Mouse (Mus musculus): ENCODE measurements around the gene Apba1.

Apba1 gene

GRCm38 (mm10) chr19:23971391-23971790, 212.7 kb downstream of the Apba1 start:
- DNase-seq (ENCODE audit: low read depth, low spot score): no peak

- DNase-seq (ENCODE audit: low read depth, low spot score): no peak
These were observed 214.4 kb downstream of the Apba1 start for GRCm38 (mm10) chr19:23972881-23973649.

GRCm38 (mm10) chr19:23977901-23978443, 219.3 kb downstream of the Apba1 start:
- no peak for DNase-seq (ENCODE audit: low read depth, low spot score)

GRCm38 (mm10) chr19:23980598-23980997, 221.9 kb downstream of the Apba1 start:
- no peak for DNase-seq (ENCODE audit: low read depth, low spot score)

GRCm38 (mm10) chr19:23984186-23984585, 225.5 kb downstream of the Apba1 start:
- no peak for DNase-seq (ENCODE audit: low read depth, low spot score)

- DNase-seq (ENCODE audit: low read depth, low spot score): no peak
These were observed 228.6 kb downstream of the Apba1 start for GRCm38 (mm10) chr19:23987291-23987690.

DNA sequence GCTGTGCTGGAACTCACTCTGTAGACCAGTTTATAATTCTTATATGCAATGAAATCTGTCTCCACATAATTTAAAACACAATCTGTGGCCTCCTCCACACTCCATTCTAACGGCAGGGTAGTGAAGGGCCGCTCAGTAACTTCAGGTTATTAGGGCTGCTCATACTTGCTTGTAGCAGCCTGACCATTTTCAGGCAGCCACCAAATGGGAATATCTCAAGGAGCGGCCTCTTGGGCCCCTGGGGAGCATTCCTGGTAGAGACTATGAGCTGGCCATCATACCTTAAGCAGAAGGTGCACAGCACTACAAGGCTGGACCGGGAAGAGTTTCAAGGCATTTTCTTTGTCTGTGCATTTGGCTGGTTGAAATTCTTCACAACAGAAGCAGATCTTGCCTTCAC, 229.5 kb downstream of the Apba1 start:
- no peak for DNase-seq (ENCODE audit: low read depth, low spot score)

- DNase-seq (ENCODE audit: low read depth, low spot score): no peak
These were observed 237.2 kb downstream of the Apba1 start for GRCm38 (mm10) chr19:23995766-23996399.
